Comparison of ENCODE assay signal across 25 mouse cellular contexts in the genomic region with DNA sequence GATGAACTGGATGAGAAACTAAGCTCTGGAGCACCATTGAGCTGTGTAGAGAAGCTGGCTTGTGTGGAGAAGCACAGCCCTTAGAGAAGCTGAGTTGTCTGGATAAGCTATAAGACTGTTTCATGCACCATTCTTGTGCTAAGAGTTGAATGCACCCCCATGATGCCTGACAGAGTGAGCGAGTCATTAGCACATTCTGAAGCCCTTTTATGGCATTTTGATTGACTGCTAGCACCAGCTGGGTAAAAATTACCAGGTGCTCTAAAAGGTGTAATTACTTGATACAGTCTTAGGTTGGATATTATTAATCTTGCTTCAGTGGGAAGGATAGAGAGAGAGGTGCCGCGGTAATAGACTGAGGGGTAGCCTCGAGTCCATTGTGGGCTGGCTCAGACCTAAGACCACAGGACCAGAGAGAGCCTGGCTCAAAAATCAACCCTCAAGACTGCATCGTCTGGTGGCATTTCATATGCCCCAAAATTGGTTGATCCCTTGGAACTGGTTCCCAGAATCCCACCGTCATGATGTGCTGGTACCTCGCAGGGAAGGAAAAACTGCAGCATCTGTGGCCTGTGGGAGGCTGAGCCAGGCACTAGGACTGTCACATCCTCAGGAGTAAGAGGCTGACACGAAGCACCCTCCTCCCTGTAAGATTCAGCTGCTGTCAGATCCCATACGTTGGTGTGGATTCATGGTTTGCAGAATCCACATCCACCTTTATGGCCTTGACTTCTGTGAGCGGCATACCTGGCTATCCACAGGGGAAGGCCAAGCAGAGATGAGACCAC. TPM values are rescaled to one million over a fixed set of nuclear protein-coding genes. Genes with fewer than 3 reads are reported as not detected.
"Had no signal": no experiment of that assay in that cellular context is flagged by ENCODE, and none has a peak within 500 bp of the region (broad histone marks: within the 10 kb centered on the region; RNA-seq: fewer than 3 reads in every experiment).

No protein-coding gene starts in this region.

- H3K27me3 ChIP-seq: limb, embryonic 13.5 days; liver, embryonic 12.5 days; liver, embryonic 15.5 days; lung, embryonic 15.5 days; midbrain, embryonic 13.5 days; neural tube, embryonic 13.5 days; stomach, embryonic 15.5 days had no signal

- H3K4me3 ChIP-seq: limb, embryonic 10.5 days; limb, embryonic 13.5 days; liver, embryonic 12.5 days; liver, embryonic 15.5 days; lung, embryonic 15.5 days; megakaryocyte, embryonic 14.5 days; midbrain, embryonic 10.5 days; midbrain, embryonic 13.5 days; myocyte; neural tube, embryonic 13.5 days; stomach, embryonic 15.5 days had no signal

- H3K4me2 ChIP-seq: limb, embryonic 13.5 days; liver, embryonic 12.5 days; liver, embryonic 15.5 days; lung, embryonic 15.5 days; midbrain, embryonic 13.5 days; neural tube, embryonic 13.5 days; stomach, embryonic 15.5 days had no signal

- H3K27ac ChIP-seq: limb, embryonic 10.5 days; limb, embryonic 13.5 days; liver, embryonic 12.5 days; liver, embryonic 15.5 days; lung, embryonic 15.5 days; midbrain, embryonic 10.5 days; midbrain, embryonic 13.5 days; neural tube, embryonic 13.5 days; stomach, embryonic 15.5 days had no signal

- H3K9ac ChIP-seq: limb, embryonic 13.5 days; liver, embryonic 12.5 days; liver, embryonic 15.5 days; lung, embryonic 15.5 days; midbrain, embryonic 13.5 days; neural tube, embryonic 13.5 days; stomach, embryonic 15.5 days had no signal

- H3K36me3 ChIP-seq: liver, embryonic 15.5 days had no signal

- ATAC-seq: liver, embryonic 12.5 days; midbrain, embryonic 13.5 days; midbrain, embryonic 16.5 days had no signal

- H3K9me3 ChIP-seq: limb, embryonic 10.5 days; limb, embryonic 13.5 days; liver, embryonic 12.5 days; liver, embryonic 15.5 days; lung, embryonic 15.5 days; megakaryocyte, embryonic 14.5 days; midbrain, embryonic 10.5 days; midbrain, embryonic 13.5 days; neural tube, embryonic 13.5 days; stomach, embryonic 15.5 days had no signal

- H3K4me1 ChIP-seq: liver, embryonic 12.5 days; liver, embryonic 15.5 days; megakaryocyte, embryonic 14.5 days had no signal

- DNase-seq: kidney, adult 9 months; kidney, postnatal 14 days; kidney, postnatal 4 days; layer of hippocampus, postnatal 36 days; liver; lung, adult 18-20 months; lung, postnatal 10 days; lung, postnatal 36 days; retina, postnatal 1 day; right cerebral cortex, postnatal 25 days; spleen, adult 18-20 months; thymus, postnatal 25 days had no signal

RNA-seq across cellular contexts. Expression of a gene that starts 44.4 kb away (rescaled TPM):
- total RNA-seq: neutrophil, adult 5-6 weeks had no signal
